Mouse (Mus musculus): ENCODE data around the gene Atxn7l2. TPM values are rescaled to one million over a fixed set of nuclear protein-coding genes. Genes with fewer than 3 reads are reported as not detected.

Gene Atxn7l2
- polyA plus RNA-seq, 1 experiment from 2014 or later: 19.9 TPM

- Histone ChIP-seq H3K9ac (replicated peaks; ENCODE audit: low read depth, low read length) (no peak overlapping the region), H3K4me2 (replicated peaks; ENCODE audit: low read depth, low read length) (no peak overlapping the region), H3K27ac (ENCODE audit: low read length) (peak overlapping the region; percentile 21; the same call in 1 of the 2 replicates), H3K4me1 (ENCODE audit: control insufficient read depth, insufficient read depth, low read length) (peaks cover 13% of the 10 kb centered on the region), H3K36me3 (ENCODE audit: control insufficient read depth, insufficient read depth, low read length) (peaks cover 29% of the 10 kb centered on the region), H3K9me3 (ENCODE audit: control insufficient read depth, low read depth, low read length) (no peaks in the 10 kb centered on the region), H3K27me3 (ENCODE audit: control insufficient read depth, insufficient read depth, low read length) (no peaks in the 10 kb centered on the region), H3K4me3 (ENCODE audit: low read depth, low read length) (no peak overlapping the region)
- ATAC-seq (ENCODE audit: insufficient number of reproducible peaks, insufficient read depth, low FRiP score, low read depth): no peak
These were observed 8.2 kb downstream of the Atxn7l2 start for GRCm38 (mm10) chr3:108202506-108202905.

DNA sequence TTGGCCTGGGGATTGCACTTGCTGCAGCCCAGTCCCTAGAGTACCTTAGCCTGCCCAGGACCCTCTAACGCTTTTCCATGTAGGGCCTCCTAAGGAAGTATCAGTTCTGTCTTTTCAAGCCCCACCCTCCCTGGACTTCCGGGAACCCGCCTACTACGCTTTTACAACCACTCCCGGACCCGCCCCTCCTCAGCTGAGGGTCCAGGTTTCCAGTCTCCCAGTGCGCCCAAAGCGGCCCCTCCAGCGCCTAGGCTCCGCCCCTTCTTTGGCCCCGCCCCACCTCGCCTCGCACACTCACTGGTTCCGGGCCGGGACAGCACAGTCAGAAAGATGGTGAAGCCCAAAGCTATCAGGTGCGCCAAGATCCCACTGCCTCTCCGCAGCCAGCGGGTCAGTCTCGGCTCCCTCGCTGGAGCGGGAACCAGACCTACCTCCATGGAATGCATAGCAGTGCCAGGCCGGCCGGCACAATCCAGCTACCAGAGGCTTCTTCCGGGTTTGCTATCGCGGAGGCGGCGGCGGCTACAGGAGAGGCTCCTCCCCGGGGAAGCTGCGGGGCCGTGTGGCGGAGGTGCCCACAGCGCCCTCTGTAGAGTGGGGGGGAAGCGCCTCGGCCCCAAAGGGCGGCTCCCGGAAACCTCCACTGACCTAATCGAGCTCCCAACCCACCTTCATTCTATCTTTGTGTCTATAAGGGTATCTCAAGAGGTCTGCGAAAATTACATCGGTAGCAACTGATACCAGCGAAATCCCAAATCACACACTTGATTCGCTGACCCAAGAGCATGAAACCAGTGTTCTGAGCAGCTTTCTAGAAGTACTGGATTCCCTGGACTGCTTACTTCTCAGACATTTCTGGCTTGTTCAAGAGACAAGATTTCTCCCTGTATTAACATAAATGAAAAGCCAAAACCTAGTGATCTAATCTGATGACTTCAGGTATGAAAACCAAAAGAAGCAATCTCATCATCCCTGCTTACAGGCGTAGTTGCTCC lies 10.1 kb downstream of the Atxn7l2 start, which contains the start of gene Cyb561d1:
Cyb561d1 (minus strand) TSS at position 884 of the 995 bp plus-strand sequence.
- WGBS: 2% methylated on average over 44 of the region's 44 CpGs
- peak within 1 kb of the TSS; percentile 86 for H3K27ac ChIP-seq (ENCODE audit: low read length)
- peak within 1 kb of the TSS; percentile 33; the same call in 1 of the 2 replicates for H3K9ac ChIP-seq (replicated peaks; ENCODE audit: low read depth, low read length)
- H3K9me3 ChIP-seq (ENCODE audit: control insufficient read depth, low read depth, low read length): no peaks in the 10 kb centered on the region
- no peaks in the 10 kb centered on the region for H3K27me3 ChIP-seq (ENCODE audit: control insufficient read depth, insufficient read depth, low read length)
- peak within 1 kb of the TSS; percentile 60 for H3K4me2 ChIP-seq (replicated peaks; ENCODE audit: low read depth, low read length)
- ATAC-seq (ENCODE audit: insufficient number of reproducible peaks, insufficient read depth, low FRiP score, low read depth): peak; percentile 94
- peak within 1 kb of the TSS; percentile 61 for H3K4me3 ChIP-seq (ENCODE audit: low read depth, low read length)
- peaks cover 23% of the 10 kb centered on the region; the same call in 1 of the 2 replicates for H3K4me1 ChIP-seq (ENCODE audit: control insufficient read depth, insufficient read depth, low read length)
- H3K36me3 ChIP-seq (ENCODE audit: control insufficient read depth, insufficient read depth, low read length): peaks cover 27% of the 10 kb centered on the region

- Histone ChIP-seq H3K4me2 (replicated peaks; ENCODE audit: low read depth, low read length) (no peak overlapping the region), H3K27ac (ENCODE audit: low read length) (no peak overlapping the region), H3K36me3 (ENCODE audit: control insufficient read depth, insufficient read depth, low read length) (peaks cover 15% of the 10 kb centered on the region), H3K9ac (replicated peaks; ENCODE audit: low read depth, low read length) (no peak overlapping the region), H3K4me1 (ENCODE audit: control insufficient read depth, insufficient read depth, low read length) (peaks cover 23% of the 10 kb centered on the region; the same call in 1 of the 2 replicates), H3K9me3 (ENCODE audit: control insufficient read depth, low read depth, low read length) (no peaks in the 10 kb centered on the region), H3K4me3 (ENCODE audit: low read depth, low read length) (no peak overlapping the region), H3K27me3 (ENCODE audit: control insufficient read depth, insufficient read depth, low read length) (no peaks in the 10 kb centered on the region)
- no peak for ATAC-seq (ENCODE audit: insufficient number of reproducible peaks, insufficient read depth, low FRiP score, low read depth)
- WGBS: 89% methylated on average over 6 of the region's 6 CpGs
These were observed 11.5 kb downstream of the Atxn7l2 start for GRCm38 (mm10) chr3:108199231-108199630.

DNA sequence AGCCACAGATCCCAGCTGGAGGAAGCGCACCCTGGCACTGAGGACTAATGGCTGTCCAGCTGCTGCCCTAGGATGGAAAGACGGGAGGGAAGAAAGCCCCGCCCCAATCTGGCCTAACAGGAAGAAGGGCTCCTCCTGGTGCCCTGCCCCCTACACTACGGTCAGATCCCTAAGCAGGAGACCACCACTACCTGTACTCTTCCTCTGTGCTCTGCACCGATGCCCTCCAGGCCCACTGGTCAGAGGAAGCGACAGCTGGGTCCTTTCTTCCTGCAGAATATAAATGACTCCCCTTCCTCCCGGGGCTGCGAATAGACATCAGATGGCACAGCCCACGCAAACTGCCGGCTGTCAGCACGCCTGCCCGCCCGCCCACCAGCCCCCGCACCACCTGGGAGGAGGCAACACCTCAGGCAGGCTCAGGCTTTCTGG lies 13.7 kb downstream of the Atxn7l2 start:
- 14% methylated on average over 14 of the region's 14 CpGs for WGBS
- Histone ChIP-seq H3K9me3 (ENCODE audit: control insufficient read depth, low read depth, low read length) (no peaks in the 10 kb centered on the region), H3K4me3 (ENCODE audit: low read depth, low read length) (no peak overlapping the region), H3K36me3 (ENCODE audit: control insufficient read depth, insufficient read depth, low read length) (peaks cover 3% of the 10 kb centered on the region; the same call in 1 of the 2 replicates), H3K4me2 (replicated peaks; ENCODE audit: low read depth, low read length) (no peak overlapping the region), H3K9ac (replicated peaks; ENCODE audit: low read depth, low read length) (no peak overlapping the region), H3K27ac (ENCODE audit: low read length) (peak overlapping the region; percentile 41; the same call in 1 of the 2 replicates), H3K4me1 (ENCODE audit: control insufficient read depth, insufficient read depth, low read length) (peaks cover 20% of the 10 kb centered on the region; the same call in 1 of the 2 replicates), H3K27me3 (ENCODE audit: control insufficient read depth, insufficient read depth, low read length) (no peaks in the 10 kb centered on the region)
- no peak for ATAC-seq (ENCODE audit: insufficient number of reproducible peaks, insufficient read depth, low FRiP score, low read depth)

DNA sequence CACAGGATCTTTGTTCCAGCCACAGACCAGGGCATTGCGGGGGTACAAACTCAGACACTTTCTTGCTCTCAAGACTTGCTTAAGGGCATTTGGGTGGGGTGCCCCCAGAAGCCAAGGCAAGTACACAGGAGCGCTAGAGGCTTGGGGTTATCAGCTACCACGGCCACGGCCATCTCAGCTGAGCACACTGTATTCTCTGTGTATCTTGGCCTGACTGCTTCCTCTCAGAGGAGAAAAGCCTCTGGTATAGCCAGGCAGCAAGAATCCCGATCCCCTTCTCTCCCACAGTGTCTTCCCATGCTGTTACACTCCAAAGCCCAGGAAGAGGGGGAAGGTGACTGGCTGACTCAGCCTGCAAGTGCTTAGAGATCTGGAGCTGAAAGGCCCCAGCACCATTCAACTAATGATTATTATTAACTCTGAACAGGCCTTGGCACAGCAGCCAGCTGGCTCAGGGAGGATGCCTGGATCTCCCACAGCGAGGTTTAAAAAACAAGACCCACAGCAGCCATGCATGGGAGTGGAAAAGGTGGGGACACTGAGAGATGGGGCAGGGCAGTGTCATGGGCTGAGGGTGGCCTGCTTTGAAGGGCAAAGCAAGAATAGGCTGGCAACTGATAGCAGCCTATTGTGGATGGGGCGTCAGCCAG lies 14.7 kb downstream of the Atxn7l2 start:
- 74% methylated on average over 7 of the region's 7 CpGs for WGBS
- no peak overlapping the region for H3K9ac ChIP-seq (replicated peaks; ENCODE audit: low read depth, low read length)
- no peak overlapping the region for H3K4me2 ChIP-seq (replicated peaks; ENCODE audit: low read depth, low read length)
- no peaks in the 10 kb centered on the region for H3K27me3 ChIP-seq (ENCODE audit: control insufficient read depth, insufficient read depth, low read length)
- H3K4me1 ChIP-seq (ENCODE audit: control insufficient read depth, insufficient read depth, low read length): peaks cover 12% of the 10 kb centered on the region; the same call in 1 of the 2 replicates
- no peaks in the 10 kb centered on the region; the same call in 1 of the 2 replicates for H3K36me3 ChIP-seq (ENCODE audit: control insufficient read depth, insufficient read depth, low read length)
- no peaks in the 10 kb centered on the region for H3K9me3 ChIP-seq (ENCODE audit: control insufficient read depth, low read depth, low read length)
- no peak overlapping the region for H3K27ac ChIP-seq (ENCODE audit: low read length)
- H3K4me3 ChIP-seq (ENCODE audit: low read depth, low read length): no peak overlapping the region
- no peak for ATAC-seq (ENCODE audit: insufficient number of reproducible peaks, insufficient read depth, low FRiP score, low read depth)

- WGBS: 80% methylated on average over 4 of the region's 4 CpGs
- no peak for ATAC-seq (ENCODE audit: insufficient number of reproducible peaks, insufficient read depth, low FRiP score, low read depth)
- Histone ChIP-seq H3K36me3 (ENCODE audit: control insufficient read depth, insufficient read depth, low read length) (no peaks in the 10 kb centered on the region; the same call in 1 of the 2 replicates), H3K9ac (replicated peaks; ENCODE audit: low read depth, low read length) (no peak overlapping the region), H3K9me3 (ENCODE audit: control insufficient read depth, low read depth, low read length) (no peaks in the 10 kb centered on the region), H3K27ac (ENCODE audit: low read length) (no peak overlapping the region), H3K4me1 (ENCODE audit: control insufficient read depth, insufficient read depth, low read length) (peaks cover 9% of the 10 kb centered on the region; the same call in 1 of the 2 replicates), H3K27me3 (ENCODE audit: control insufficient read depth, insufficient read depth, low read length) (no peaks in the 10 kb centered on the region), H3K4me2 (replicated peaks; ENCODE audit: low read depth, low read length) (no peak overlapping the region), H3K4me3 (ENCODE audit: low read depth, low read length) (no peak overlapping the region)
These were observed 15.4 kb downstream of the Atxn7l2 start for GRCm38 (mm10) chr3:108195287-108195686.

DNA sequence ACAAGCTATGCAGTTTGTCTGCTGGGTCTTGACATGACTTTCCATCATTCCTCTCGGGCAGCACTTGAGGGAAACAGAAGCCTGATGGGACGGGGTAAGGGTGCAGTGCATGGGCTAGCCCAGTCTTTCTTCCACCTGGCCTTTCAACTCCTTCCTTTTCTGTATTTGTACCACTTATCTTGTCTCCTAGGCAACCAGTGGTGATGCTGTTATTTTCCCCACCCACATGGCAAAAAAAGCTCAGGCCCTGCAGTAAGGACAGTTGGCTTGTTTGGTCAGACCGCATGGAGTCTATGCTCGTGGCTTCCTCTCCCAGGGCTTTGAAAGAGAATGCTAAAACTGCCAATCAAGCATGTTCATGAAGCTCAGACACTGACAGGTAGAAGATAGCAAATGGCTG lies 17.0 kb downstream of the Atxn7l2 start:
- no peaks in the 10 kb centered on the region for H3K27me3 ChIP-seq (ENCODE audit: control insufficient read depth, insufficient read depth, low read length)
- H3K36me3 ChIP-seq (ENCODE audit: control insufficient read depth, insufficient read depth, low read length): no peaks in the 10 kb centered on the region
- no peak overlapping the region for H3K4me2 ChIP-seq (replicated peaks; ENCODE audit: low read depth, low read length)
- no peak overlapping the region for H3K4me3 ChIP-seq (ENCODE audit: low read depth, low read length)
- no peaks in the 10 kb centered on the region for H3K9me3 ChIP-seq (ENCODE audit: control insufficient read depth, low read depth, low read length)
- ATAC-seq (ENCODE audit: insufficient number of reproducible peaks, insufficient read depth, low FRiP score, low read depth): no peak
- H3K27ac ChIP-seq (ENCODE audit: low read length): no peak overlapping the region
- 47% methylated on average over 4 of the region's 4 CpGs for WGBS
- H3K9ac ChIP-seq (replicated peaks; ENCODE audit: low read depth, low read length): no peak overlapping the region
- peaks cover 12% of the 10 kb centered on the region for H3K4me1 ChIP-seq (ENCODE audit: control insufficient read depth, insufficient read depth, low read length)

DNA sequence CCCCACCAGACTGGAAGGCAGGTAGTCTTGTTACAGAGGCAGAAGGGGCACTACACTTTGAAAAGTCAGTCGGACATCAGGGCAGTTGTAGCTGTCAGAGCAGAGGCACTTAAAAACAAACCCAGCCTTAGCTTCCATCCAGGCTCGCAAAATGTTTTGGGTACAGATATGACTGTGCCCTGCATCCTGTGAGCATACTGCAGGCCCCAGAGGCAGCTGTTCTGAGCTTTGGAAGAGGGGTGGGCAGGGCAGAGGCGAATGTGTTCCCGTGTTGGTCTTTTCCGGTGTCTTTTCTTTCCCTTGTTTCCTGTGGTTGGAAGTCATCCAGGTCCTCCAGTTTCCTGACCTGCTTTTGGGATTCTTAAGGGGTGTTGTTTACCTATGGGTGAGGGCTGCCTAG lies 20.8 kb downstream of the Atxn7l2 start:
- no peak overlapping the region for H3K9ac ChIP-seq (replicated peaks; ENCODE audit: low read depth, low read length)
- 26% methylated on average over 5 of the region's 5 CpGs for WGBS
- H3K27ac ChIP-seq (ENCODE audit: low read length): no peak overlapping the region
- no peak overlapping the region; the same call in 1 of the 2 replicates for H3K4me2 ChIP-seq (replicated peaks; ENCODE audit: low read depth, low read length)
- H3K36me3 ChIP-seq (ENCODE audit: control insufficient read depth, insufficient read depth, low read length): no peaks in the 10 kb centered on the region
- H3K4me3 ChIP-seq (ENCODE audit: low read depth, low read length): no peak overlapping the region
- peaks cover 2% of the 10 kb centered on the region; the same call in 1 of the 2 replicates for H3K4me1 ChIP-seq (ENCODE audit: control insufficient read depth, insufficient read depth, low read length)
- no peaks in the 10 kb centered on the region for H3K9me3 ChIP-seq (ENCODE audit: control insufficient read depth, low read depth, low read length)
- ATAC-seq (ENCODE audit: insufficient number of reproducible peaks, insufficient read depth, low FRiP score, low read depth): no peak
- no peaks in the 10 kb centered on the region for H3K27me3 ChIP-seq (ENCODE audit: control insufficient read depth, insufficient read depth, low read length)
